Mouse (Mus musculus): ENCODE measurements around the gene Hsd3b2. TPM values are rescaled to one million over a fixed set of nuclear protein-coding genes. Genes with fewer than 3 reads are reported as not detected.

The Hsd3b2 gene
- polyA plus RNA-seq, 1 experiment from 2014 or later = not detected

Other genes with a start within 250 kb of the Hsd3b2 start
- gene Hsd3b4, start 214.0 kb downstream of the Hsd3b2 start, polyA plus RNA-seq (2015; fragmentation: Nextera tagmentation; extraction: Ambion mirVana) = not detected in 2 replicates
- not detected in 2 replicates for gene Gm10681, start 135.7 kb downstream of the Hsd3b2 start, polyA plus RNA-seq (2015; fragmentation: Nextera tagmentation; extraction: Ambion mirVana)
- not detected in 2 replicates for gene Hsd3b5, start 94.3 kb downstream of the Hsd3b2 start, polyA plus RNA-seq (2015; fragmentation: Nextera tagmentation; extraction: Ambion mirVana)
- 0.04 TPM in 1 of 2 replicates, not detected in the other for gene Hsd3b3, start 38.6 kb upstream of the Hsd3b2 start, polyA plus RNA-seq (2015; fragmentation: Nextera tagmentation; extraction: Ambion mirVana)
- gene Hsd3b6, start 89.9 kb upstream of the Hsd3b2 start, polyA plus RNA-seq (2015; fragmentation: Nextera tagmentation; extraction: Ambion mirVana) = 1.0 and 1.8 TPM in 2 replicates
- gene Hsd3b1, start 135.3 kb upstream of the Hsd3b2 start, polyA plus RNA-seq (2015; fragmentation: Nextera tagmentation; extraction: Ambion mirVana) = not detected in 2 replicates
- not detected in 2 replicates for gene Hao2, start 168.7 kb upstream of the Hsd3b2 start, polyA plus RNA-seq (2015; fragmentation: Nextera tagmentation; extraction: Ambion mirVana)